Mouse (Mus musculus): ENCODE measurements at regions not wholly inside any gene's neighbourhood (a gene's known extent, or its start where the extent isn't known, plus 50 kb on each side); places are given as distances from the start of the nearest gene placed in this dataset.

DNA sequence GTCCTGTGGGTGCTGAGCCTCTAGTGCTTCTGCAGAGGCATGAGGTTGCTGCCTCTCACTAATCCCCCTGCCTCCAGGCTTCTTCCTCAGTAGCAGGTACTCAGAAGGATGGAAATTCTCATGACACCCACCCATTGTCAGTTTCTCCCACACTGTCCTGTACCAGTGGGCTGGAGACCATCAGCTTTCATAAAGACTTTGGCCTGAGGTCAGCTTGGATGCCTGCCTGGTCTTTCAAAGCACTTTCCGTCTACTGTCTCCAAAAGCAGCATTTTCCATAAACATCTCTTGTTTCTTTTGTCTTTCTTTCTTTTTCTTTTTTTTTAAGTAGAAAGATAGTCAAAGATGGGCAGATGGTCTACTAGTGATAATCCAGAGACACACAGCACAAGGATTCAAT lies 257.6 kb upstream of the Adamts9 start:
- Histone ChIP-seq H3K27me3 (replicated peaks) (no peaks in the 10 kb centered on the region), H3K9me3 (replicated peaks) (no peaks in the 10 kb centered on the region), H3K27ac (ENCODE audit: poor library complexity, severe bottlenecking) (no peak overlapping the region), H3K4me1 (replicated peaks) (peaks cover 11% of the 10 kb centered on the region), H3K4me3 (no peak overlapping the region), H3K4me2 (no peak overlapping the region), H3K36me3 (no peaks in the 10 kb centered on the region), H3K9ac (no peak overlapping the region)
- no peak for ATAC-seq (ENCODE audit: insufficient number of reproducible peaks, low FRiP score)
- 65% methylated on average over 1 of the region's 1 CpGs for WGBS

DNA sequence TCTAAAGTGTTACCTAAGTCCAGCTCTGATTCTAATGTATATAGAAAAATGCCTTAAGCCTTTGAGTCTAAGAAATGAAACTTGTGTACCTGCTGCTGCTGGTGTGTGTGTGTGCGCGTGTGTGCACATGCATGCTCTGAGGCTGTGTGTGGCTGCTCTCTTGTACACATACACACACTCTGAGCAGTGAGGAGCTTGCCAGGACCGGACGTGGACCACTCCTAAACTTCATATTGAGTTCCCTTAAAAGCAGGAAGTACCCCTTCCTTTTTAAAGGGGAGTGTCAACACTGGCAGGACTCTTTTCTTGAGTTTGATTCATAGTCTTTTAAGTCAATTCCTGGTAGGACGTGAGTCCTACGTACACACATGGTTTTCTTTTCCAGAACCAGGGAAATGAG lies 251.4 kb upstream of the Adamts9 start:
- H3K4me1 ChIP-seq (replicated peaks) = peaks cover 8% of the 10 kb centered on the region
- H3K36me3 ChIP-seq = no peaks in the 10 kb centered on the region
- 84% methylated on average over 6 of the region's 6 CpGs for WGBS
- no peak overlapping the region for H3K9ac ChIP-seq
- H3K4me3 ChIP-seq = no peak overlapping the region
- ATAC-seq (ENCODE audit: insufficient number of reproducible peaks, low FRiP score) = no peak
- H3K27ac ChIP-seq (ENCODE audit: poor library complexity, severe bottlenecking) = no peak overlapping the region
- H3K4me2 ChIP-seq = no peak overlapping the region
- no peaks in the 10 kb centered on the region for H3K9me3 ChIP-seq (replicated peaks)
- H3K27me3 ChIP-seq (replicated peaks) = no peaks in the 10 kb centered on the region

DNA sequence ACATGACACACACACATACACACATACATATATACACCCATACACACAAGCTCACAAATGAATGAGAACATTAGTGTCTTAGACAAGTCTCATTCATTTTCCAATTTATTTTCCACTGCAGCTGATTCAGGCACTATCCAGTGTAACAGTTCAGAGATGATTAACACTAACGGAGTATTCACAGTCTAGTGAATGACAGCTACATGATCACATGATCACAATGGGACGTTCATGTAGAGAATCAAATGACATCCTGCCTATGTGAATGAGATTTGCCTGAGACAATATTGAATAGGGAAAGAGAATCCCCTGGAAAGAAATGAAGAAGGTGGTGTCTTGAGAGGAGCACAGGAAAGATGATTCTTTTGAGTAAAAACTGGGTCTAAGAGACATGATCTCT lies 249.7 kb upstream of the Adamts9 start:
- WGBS = 51% methylated on average over 2 of the region's 2 CpGs
- no peak overlapping the region for H3K4me2 ChIP-seq
- H3K9me3 ChIP-seq (replicated peaks) = no peaks in the 10 kb centered on the region
- no peaks in the 10 kb centered on the region for H3K27me3 ChIP-seq (replicated peaks)
- no peaks in the 10 kb centered on the region for H3K4me1 ChIP-seq (replicated peaks)
- H3K27ac ChIP-seq (ENCODE audit: poor library complexity, severe bottlenecking) = no peak overlapping the region
- no peaks in the 10 kb centered on the region for H3K36me3 ChIP-seq
- ATAC-seq (ENCODE audit: insufficient number of reproducible peaks, low FRiP score) = no peak
- H3K9ac ChIP-seq = no peak overlapping the region
- no peak overlapping the region for H3K4me3 ChIP-seq

DNA sequence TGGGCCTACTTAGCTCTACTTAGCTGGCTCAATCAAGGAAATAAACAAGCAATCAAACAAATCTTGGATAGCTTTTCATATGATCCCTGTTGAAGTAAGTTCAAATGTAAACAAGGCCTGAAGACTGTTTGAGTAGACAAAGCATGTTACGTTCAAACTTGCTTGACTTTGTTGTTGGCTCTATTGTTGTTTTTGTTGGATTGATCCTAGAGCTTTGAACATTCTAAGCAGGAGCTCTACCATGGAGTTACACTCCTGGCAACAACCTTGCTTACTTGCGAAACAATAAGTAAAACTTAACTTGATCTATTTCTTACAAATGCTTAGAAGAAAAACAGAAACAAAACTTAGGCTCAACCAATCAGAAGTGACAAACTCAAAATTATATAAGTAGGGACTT lies 247.7 kb upstream of the Adamts9 start:
- Histone ChIP-seq H3K4me3 (no peak overlapping the region), H3K27me3 (replicated peaks) (no peaks in the 10 kb centered on the region), H3K9me3 (replicated peaks) (no peaks in the 10 kb centered on the region), H3K9ac (no peak overlapping the region), H3K27ac (ENCODE audit: poor library complexity, severe bottlenecking) (no peak overlapping the region), H3K4me2 (no peak overlapping the region), H3K4me1 (replicated peaks) (no peaks in the 10 kb centered on the region), H3K36me3 (no peaks in the 10 kb centered on the region)
- no peak for ATAC-seq (ENCODE audit: insufficient number of reproducible peaks, low FRiP score)
- WGBS = 84% methylated on average over 2 of the region's 2 CpGs

DNA sequence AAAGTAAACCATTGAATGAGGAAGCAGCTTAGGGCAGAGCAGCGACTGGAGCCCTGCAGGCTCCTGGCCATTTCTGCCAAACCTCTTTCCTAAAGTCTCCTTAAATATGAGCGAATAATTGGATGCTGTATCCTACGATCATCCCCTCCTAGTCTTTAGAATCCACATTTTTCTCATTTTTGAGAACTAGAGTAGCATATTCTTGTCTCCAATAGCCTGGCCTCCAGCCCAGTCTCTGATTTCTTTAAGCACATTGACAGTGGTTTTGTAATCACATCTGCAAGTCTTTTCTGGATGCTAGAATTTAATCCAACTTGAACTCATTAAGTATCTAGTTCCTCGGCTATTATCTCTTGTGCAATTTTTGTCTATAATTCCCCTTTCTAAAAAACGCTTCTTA lies 225.2 kb upstream of the Adamts9 start:
- Histone ChIP-seq H3K27me3 (replicated peaks) (no peaks in the 10 kb centered on the region), H3K36me3 (no peaks in the 10 kb centered on the region), H3K9me3 (replicated peaks) (no peaks in the 10 kb centered on the region), H3K27ac (ENCODE audit: poor library complexity, severe bottlenecking) (no peak overlapping the region), H3K4me2 (no peak overlapping the region), H3K4me3 (no peak overlapping the region), H3K4me1 (replicated peaks) (peaks cover 41% of the 10 kb centered on the region), H3K9ac (no peak overlapping the region)
- ATAC-seq (ENCODE audit: insufficient number of reproducible peaks, low FRiP score) = no peak
- whole genome bisulfite sequencing = 75% methylated on average over 5 of the region's 5 CpGs

DNA sequence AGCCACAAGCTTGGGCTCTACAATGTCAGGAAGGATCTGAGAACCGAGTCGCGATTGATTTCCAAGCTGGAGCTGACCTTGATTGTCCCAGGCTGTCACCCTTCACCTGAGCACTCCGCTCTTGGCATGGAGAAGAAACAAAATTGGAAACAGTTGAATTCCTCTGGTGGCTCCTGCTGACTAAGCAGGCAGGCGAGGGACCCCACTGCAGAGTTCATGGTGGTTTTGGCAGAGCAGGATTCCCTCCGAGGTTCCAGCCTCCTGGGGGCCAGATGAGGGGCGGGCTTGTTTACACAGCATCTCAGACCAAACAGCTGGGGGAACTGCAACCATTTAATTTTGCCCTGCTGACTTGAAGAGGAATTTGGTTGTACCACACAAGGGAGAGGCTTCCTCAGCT lies 224.0 kb upstream of the Adamts9 start:
- no peaks in the 10 kb centered on the region for H3K27me3 ChIP-seq (replicated peaks)
- no peaks in the 10 kb centered on the region for H3K9me3 ChIP-seq (replicated peaks)
- no peak for ATAC-seq (ENCODE audit: insufficient number of reproducible peaks, low FRiP score)
- H3K36me3 ChIP-seq = no peaks in the 10 kb centered on the region
- no peak overlapping the region for H3K9ac ChIP-seq
- 36% methylated on average over 7 of the region's 7 CpGs for WGBS
- H3K4me3 ChIP-seq = no peak overlapping the region
- no peak overlapping the region for H3K4me2 ChIP-seq
- H3K4me1 ChIP-seq (replicated peaks) = peaks cover 29% of the 10 kb centered on the region
- H3K27ac ChIP-seq (ENCODE audit: poor library complexity, severe bottlenecking) = no peak overlapping the region

DNA sequence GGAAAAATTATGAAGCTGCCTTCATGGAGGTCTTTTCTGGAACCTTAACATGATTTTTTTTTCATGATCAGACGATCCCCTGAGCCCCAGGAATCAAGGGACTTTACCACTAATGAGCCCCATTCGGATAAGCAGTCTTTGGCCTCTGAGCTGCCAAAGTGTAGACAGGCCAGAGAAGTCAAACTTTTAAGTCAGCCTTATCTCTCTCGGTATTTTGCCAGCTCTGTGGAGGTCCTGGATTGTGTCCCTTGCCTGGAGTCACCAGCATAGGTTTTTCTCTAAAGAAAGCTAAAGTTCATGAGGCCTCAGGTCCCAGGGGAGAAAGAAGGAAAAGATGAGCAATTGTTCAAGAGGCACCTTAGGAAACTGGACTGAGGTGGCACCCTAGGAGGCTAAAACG lies 222.7 kb upstream of the Adamts9 start:
- Histone ChIP-seq H3K27me3 (replicated peaks) (no peaks in the 10 kb centered on the region), H3K27ac (ENCODE audit: poor library complexity, severe bottlenecking) (peak overlapping the region; percentile 42; the same call in 1 of the 2 replicates), H3K4me1 (replicated peaks) (peaks cover 17% of the 10 kb centered on the region), H3K9ac (no peak overlapping the region), H3K36me3 (no peaks in the 10 kb centered on the region), H3K9me3 (replicated peaks) (no peaks in the 10 kb centered on the region), H3K4me2 (peak overlapping the region; percentile 12; the same call in 1 of the 2 replicates), H3K4me3 (no peak overlapping the region)
- WGBS = 13% methylated on average over 4 of the region's 4 CpGs
- ATAC-seq (ENCODE audit: insufficient number of reproducible peaks, low FRiP score) = no peak

DNA sequence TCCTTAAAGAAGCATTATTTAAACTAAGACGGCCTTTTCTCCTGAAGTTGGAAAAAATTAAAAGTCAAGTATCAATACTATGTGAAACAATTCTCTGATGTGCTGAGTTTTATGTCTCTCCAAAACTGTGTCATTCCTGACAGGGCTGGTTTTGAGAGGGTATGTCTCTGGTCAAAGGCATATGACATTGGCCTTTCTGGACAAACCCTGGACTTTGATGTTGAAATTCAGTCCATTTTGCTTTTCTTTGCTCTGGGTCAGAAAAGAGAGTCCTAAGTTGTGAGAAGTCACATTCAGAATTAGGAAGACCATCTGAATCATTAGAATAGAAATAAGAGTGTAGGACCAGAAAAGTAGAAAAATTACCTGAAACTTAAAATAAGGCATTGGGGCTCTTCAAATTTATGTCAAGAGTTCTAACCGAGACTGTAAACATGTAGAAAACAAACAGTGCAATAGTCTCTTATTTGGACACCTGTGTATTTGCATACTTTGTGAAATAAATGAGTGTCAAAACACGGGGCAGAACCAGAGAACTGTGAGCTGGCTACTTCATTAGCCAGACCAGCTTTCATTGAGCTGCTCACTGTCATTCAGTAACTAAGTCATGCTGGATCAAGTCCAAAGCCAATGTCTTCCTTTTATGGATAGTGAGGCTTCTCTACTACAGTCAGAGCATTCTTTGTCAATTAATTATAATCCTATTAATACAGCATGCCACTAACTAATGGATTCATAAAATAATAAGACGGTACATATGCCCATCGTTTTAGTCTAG lies 209.3 kb upstream of the Adamts9 start:
- no peak for ATAC-seq (ENCODE audit: insufficient number of reproducible peaks, low FRiP score)
- no peak overlapping the region for H3K4me3 ChIP-seq

DNA sequence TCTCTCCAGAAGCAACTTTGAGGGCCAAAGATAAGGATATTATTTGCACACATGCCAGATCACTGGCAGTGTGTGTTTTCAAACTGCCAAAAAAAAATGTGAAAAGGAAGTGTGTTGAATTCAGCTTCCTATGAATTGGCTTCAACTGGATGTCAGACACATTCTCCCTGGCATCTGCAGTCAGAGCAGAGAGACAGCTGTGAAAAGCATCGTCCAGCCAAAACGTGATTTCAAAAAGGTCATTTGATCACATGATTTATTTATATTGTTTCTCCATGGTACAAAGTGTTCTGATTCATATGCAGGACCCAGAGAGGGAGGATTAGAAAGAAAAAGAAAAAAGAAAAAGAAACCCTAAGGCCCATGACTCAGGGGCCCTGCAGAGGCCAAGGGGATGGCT lies 207.2 kb upstream of the Adamts9 start:
- WGBS = 41% methylated on average over 2 of the region's 2 CpGs

More for the DNA sequence above, 209.3 kb upstream of the Adamts9 start:
- no peak overlapping the region for H3K9ac ChIP-seq
- H3K4me2 ChIP-seq = no peak overlapping the region
- no peaks in the 10 kb centered on the region for H3K9me3 ChIP-seq (replicated peaks)
- H3K27ac ChIP-seq (ENCODE audit: poor library complexity, severe bottlenecking) = no peak overlapping the region
- no peaks in the 10 kb centered on the region for H3K36me3 ChIP-seq
- 86% methylated on average over 5 of the region's 5 CpGs for WGBS
- peaks cover 12% of the 10 kb centered on the region; the same call in 1 of the 2 replicates for H3K4me1 ChIP-seq (replicated peaks)
- H3K27me3 ChIP-seq (replicated peaks) = no peaks in the 10 kb centered on the region

DNA sequence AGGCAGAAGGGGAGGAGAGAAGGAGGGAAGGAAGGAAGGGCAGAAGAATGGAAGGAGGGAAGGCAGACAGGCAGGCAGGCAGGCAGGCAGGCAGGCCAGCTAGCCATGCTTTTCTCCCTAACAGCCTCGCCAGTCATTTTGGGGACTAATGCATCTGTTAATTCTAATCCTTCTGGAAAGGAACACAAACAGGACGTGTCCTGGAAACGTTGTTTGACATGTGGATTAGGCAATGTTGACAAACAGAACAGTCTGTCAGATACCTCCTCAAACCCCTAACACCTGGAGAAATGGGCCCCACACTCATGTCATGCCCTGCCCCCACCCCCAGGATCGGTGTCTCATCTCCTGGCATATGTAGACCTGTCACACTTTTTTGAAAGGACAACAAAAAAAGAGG lies 206.7 kb upstream of the Adamts9 start:
- WGBS = 27% methylated on average over 4 of the region's 4 CpGs
- no peak overlapping the region for H3K9ac ChIP-seq
- no peaks in the 10 kb centered on the region for H3K36me3 ChIP-seq
- ATAC-seq (ENCODE audit: insufficient number of reproducible peaks, low FRiP score) = no peak
- no peaks in the 10 kb centered on the region for H3K9me3 ChIP-seq (replicated peaks)
- H3K4me1 ChIP-seq (replicated peaks) = peaks cover 12% of the 10 kb centered on the region; the same call in 1 of the 2 replicates
- no peaks in the 10 kb centered on the region for H3K27me3 ChIP-seq (replicated peaks)
- no peak overlapping the region for H3K27ac ChIP-seq (ENCODE audit: poor library complexity, severe bottlenecking)
- H3K4me3 ChIP-seq = no peak overlapping the region
- no peak overlapping the region for H3K4me2 ChIP-seq

More for the DNA sequence above, 207.2 kb upstream of the Adamts9 start:
- Histone ChIP-seq H3K27ac (ENCODE audit: poor library complexity, severe bottlenecking) (no peak overlapping the region), H3K27me3 (replicated peaks) (no peaks in the 10 kb centered on the region), H3K9me3 (replicated peaks) (no peaks in the 10 kb centered on the region), H3K4me2 (no peak overlapping the region), H3K36me3 (no peaks in the 10 kb centered on the region), H3K4me3 (no peak overlapping the region), H3K4me1 (replicated peaks) (peaks cover 12% of the 10 kb centered on the region; the same call in 1 of the 2 replicates), H3K9ac (no peak overlapping the region)
- no peak for ATAC-seq (ENCODE audit: insufficient number of reproducible peaks, low FRiP score)

DNA sequence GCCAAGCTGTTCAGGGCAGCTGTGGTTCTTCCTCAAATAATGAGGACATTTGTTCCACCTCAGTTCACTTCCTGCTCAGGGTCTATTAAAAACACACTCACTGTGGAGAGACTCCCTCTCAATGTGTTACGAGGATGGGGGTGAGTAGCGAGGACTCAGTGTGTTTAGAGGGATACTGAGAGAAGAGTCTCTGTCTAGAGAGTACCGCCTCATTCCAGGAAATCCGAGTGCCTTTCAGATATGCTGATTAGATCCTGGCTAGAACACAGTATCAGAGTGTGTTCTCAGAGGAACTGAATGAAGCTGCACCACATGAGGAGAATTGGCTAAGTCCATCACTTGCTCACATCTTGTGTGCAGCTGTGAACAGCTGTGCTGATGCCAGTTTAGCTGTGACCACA lies 197.0 kb upstream of the Adamts9 start:
- 34% methylated on average over 4 of the region's 4 CpGs for WGBS
- ATAC-seq (ENCODE audit: insufficient number of reproducible peaks, low FRiP score) = no peak

DNA sequence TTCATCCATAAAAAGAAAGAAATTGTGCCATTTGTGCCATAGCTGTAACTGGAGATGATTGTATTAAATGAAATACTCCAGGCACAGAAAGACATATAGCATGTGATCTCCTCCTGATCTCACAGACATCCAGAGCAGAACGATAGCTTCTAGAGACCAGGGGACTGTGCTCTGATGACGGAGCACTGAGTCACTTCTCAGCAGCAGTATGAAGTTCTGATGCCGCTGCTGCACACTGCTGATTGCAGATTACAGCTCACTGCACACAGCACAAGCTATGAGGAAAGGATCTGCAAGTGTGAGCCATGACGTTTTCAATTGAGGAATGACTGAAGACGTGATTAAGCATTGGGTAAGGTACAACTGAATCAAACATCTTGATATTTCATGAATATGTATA lies 190.6 kb upstream of the Adamts9 start:
- WGBS = 51% methylated on average over 5 of the region's 5 CpGs
- ATAC-seq (ENCODE audit: insufficient number of reproducible peaks, low FRiP score) = no peak
- Histone ChIP-seq H3K27me3 (replicated peaks) (no peaks in the 10 kb centered on the region), H3K9ac (no peak overlapping the region), H3K4me2 (no peak overlapping the region), H3K4me1 (replicated peaks) (peaks cover 5% of the 10 kb centered on the region; the same call in 1 of the 2 replicates), H3K36me3 (no peaks in the 10 kb centered on the region), H3K9me3 (replicated peaks) (no peaks in the 10 kb centered on the region), H3K27ac (ENCODE audit: poor library complexity, severe bottlenecking) (no peak overlapping the region), H3K4me3 (no peak overlapping the region)

More for the DNA sequence above, 197.0 kb upstream of the Adamts9 start:
- H3K4me1 ChIP-seq (replicated peaks) = no peaks in the 10 kb centered on the region
- H3K4me3 ChIP-seq = no peak overlapping the region
- H3K36me3 ChIP-seq = no peaks in the 10 kb centered on the region
- no peak overlapping the region for H3K9ac ChIP-seq
- H3K27me3 ChIP-seq (replicated peaks) = no peaks in the 10 kb centered on the region
- H3K4me2 ChIP-seq = no peak overlapping the region
- no peaks in the 10 kb centered on the region for H3K9me3 ChIP-seq (replicated peaks)
- H3K27ac ChIP-seq (ENCODE audit: poor library complexity, severe bottlenecking) = no peak overlapping the region
